Mouse (Mus musculus) retina, adult 2 months (tissue): ENCODE data around the gene Mtln.

Experiments
- DNase-seq: peaks from one replicate; pipeline ENCODE4 v3.0.0-alpha.2; 2012; ENCODE audit warnings: low read depth, low spot score

Mtln gene

GRCm38 (mm10) chr2:127791919-127792603 is at the start of gene Mtln:
Gene Mtln, minus strand, starts transcription at chr2:127792488.
- peak; percentile 80 for DNase-seq

- no peak for DNase-seq
Measured at GRCm38 (mm10) chr2:127841402-127841801, 49.1 kb upstream of the Mtln start.

- no peak for DNase-seq
Measured at GRCm38 (mm10) chr2:127839425-127839824, 47.1 kb upstream of the Mtln start.

GRCm38 (mm10) chr2:127838576-127838975 is 46.3 kb upstream of the Mtln start, which contains the start of gene Acoxl:
Gene Acoxl, plus strand, starts transcription at chr2:127838876.
- no peak for DNase-seq

GRCm38 (mm10) chr2:127832833-127833190 is 40.5 kb upstream of the Mtln start:
- DNase-seq, result peak; percentile 9

GRCm38 (mm10) chr2:127832103-127832832 is 40.0 kb upstream of the Mtln start:
- DNase-seq, result no peak

- DNase-seq, result peak; percentile 71
Measured at GRCm38 (mm10) chr2:127831401-127832102, 39.3 kb upstream of the Mtln start, which contains the start of gene Bub1. Gene Bub1, minus strand, starts transcription at chr2:127831865.

GRCm38 (mm10) chr2:127789651-127790270 is 2.5 kb downstream of the Mtln start:
- DNase-seq, result no peak

GRCm38 (mm10) chr2:127789138-127789537 is 3.1 kb downstream of the Mtln start:
- peak; percentile 16 for DNase-seq

GRCm38 (mm10) chr2:127788440-127789116 is 3.7 kb downstream of the Mtln start, which contains the start of gene Nphp1:
Gene Nphp1, minus strand, starts transcription at chr2:127788897.
- DNase-seq, result peak; percentile 66

- no peak for DNase-seq
Measured at GRCm38 (mm10) chr2:127787226-127787625, 5.1 kb downstream of the Mtln start.

GRCm38 (mm10) chr2:127778451-127778850 is 13.8 kb downstream of the Mtln start:
- DNase-seq, result no peak

GRCm38 (mm10) chr2:127775013-127775412 is 17.3 kb downstream of the Mtln start:
- no peak for DNase-seq

- DNase-seq, result no peak
Measured at GRCm38 (mm10) chr2:127774578-127774941, 17.7 kb downstream of the Mtln start.

GRCm38 (mm10) chr2:127773938-127774577 is 18.2 kb downstream of the Mtln start:
- DNase-seq, result no peak

- DNase-seq, result no peak
Measured at GRCm38 (mm10) chr2:127761587-127761986, 30.7 kb downstream of the Mtln start.

- DNase-seq, result no peak
Measured at GRCm38 (mm10) chr2:127760429-127761000, 31.8 kb downstream of the Mtln start.

GRCm38 (mm10) chr2:127760014-127760413 is 32.3 kb downstream of the Mtln start:
- DNase-seq, result no peak

GRCm38 (mm10) chr2:127759157-127759880 is 33.0 kb downstream of the Mtln start:
- no peak for DNase-seq

GRCm38 (mm10) chr2:127757171-127757570 is 35.1 kb downstream of the Mtln start:
- DNase-seq, result peak; percentile 36
